Mouse (Mus musculus) C2C12 (cell line): ENCODE data around the gene Slc7a11.

Experiments used
- CEBPB ChIP-seq: IDR thresholded peaks from one replicate; pipeline ENCODE4 v1.6.1; 2011; ENCODE audit warnings: low read depth, mild to moderate bottlenecking, control low read depth, moderate library complexity
- CTCF ChIP-seq: IDR thresholded peaks from one replicate; pipeline ENCODE4 v1.5.1; 2011; ENCODE audit not compliant: control insufficient read depth, insufficient read depth, insufficient read length
- MAX ChIP-seq: IDR thresholded peaks from one replicate; pipeline ENCODE4 v1.6.1; 2011; ENCODE audit warnings: mild to moderate bottlenecking, control low read depth
- MYOD1 ChIP-seq: IDR thresholded peaks from one replicate; pipeline ENCODE4 v1.6.1; 2011; ENCODE audit warnings: low read depth; ENCODE audit not compliant: control insufficient read depth, insufficient read length
- MYOG ChIP-seq: IDR thresholded peaks from one replicate; pipeline ENCODE4 v1.6.1; 2011; ENCODE audit not compliant: control insufficient read depth, insufficient read length; ENCODE audit errors: extremely low read depth
- USF1 ChIP-seq: IDR thresholded peaks from one replicate; pipeline ENCODE4 v1.6.1; 2011; ENCODE audit warnings: low read depth, mild to moderate bottlenecking, control low read depth, moderate library complexity

DNA sequence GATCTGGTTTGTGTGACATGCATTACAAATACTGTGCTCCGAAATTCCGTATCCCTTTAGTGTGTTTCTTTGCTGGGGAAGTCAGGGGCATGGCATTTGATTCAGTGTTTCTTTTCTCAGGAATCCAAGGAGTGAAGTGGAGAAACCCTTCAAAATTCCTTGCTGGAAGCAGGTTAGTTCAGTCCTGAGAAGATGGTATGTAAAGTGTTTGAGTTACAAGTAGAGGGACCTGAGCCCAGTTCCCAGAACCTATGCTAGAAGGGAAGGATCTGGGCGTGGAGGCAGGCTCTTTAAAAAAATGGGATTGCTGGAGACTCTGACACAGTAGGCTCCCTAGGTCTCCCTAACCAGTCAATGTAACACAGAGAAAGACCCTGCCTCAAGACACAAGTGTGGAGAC lies 572.6 kb downstream of the Slc7a11 start:
- TF ChIP-seq CEBPB (no peak), CTCF (no peak), MYOD1 (no peak), USF1 (no peak), MYOG (no peak), MAX (no peak)
